Mouse (Mus musculus) megakaryocyte-erythroid progenitor cell, adult 5-6 weeks (primary cell): Measurements from ENCODE around the gene C1qtnf7. TPM values are rescaled to one million over a fixed set of nuclear protein-coding genes. Genes with fewer than 3 reads are reported as not detected.

Experiments used
- ATAC-seq: replicated peaks from 2 replicates; pipeline ENCODE4 v1.8.0; 2016; ENCODE audit warnings: mild to moderate bottlenecking, inconsistent platforms; ENCODE audit not compliant: severe bottlenecking, poor library complexity, low FRiP score, low TSS enrichment
- total RNA-seq, 2 experiments: library from RNA; stranded (forward) in 1 of 2; stranded (reverse) in 1 of 2; fragments of 200-1000, 215-1000 nt in 1 of 2; fragments of >200 nt in 1 of 2; fragmentation: Nextera tagmentation in 1 of 2; gene quantifications; 2 replicates each; pipeline ENCODE4 v1.2.3; 2014 to 2017

Gene C1qtnf7
- total RNA-seq, 2 experiments from 2014 or later = not detected

- ATAC-seq = no peak
Observed at GRCm38 (mm10) chr5:43590311-43590731, 75.0 kb downstream of the C1qtnf7 start.

- ATAC-seq = no peak
Observed at GRCm38 (mm10) chr5:43601601-43602000, 86.3 kb downstream of the C1qtnf7 start.

DNA sequence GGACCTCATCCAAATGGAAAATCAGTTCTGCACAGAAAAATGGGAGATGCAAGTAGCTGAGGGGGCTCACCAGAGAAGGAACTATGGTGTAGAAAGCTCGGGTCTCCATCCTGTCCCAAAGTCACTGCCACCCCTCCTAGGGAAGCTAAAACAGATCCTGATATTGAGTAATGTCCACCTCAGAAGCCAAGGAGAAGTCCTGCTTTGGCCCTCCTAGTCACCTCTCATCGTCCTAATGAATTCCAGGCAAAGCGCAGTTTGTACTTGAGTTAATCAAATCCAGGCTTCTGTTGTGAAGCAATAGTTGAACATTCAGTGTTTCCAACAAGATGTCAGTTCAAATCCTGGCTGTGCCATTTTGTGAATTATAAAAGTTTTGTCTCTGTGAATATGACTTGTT, 87.2 kb downstream of the C1qtnf7 start:
- ATAC-seq = no peak

- no peak for ATAC-seq
Observed at GRCm38 (mm10) chr5:43603559-43603958, 88.2 kb downstream of the C1qtnf7 start.

- ATAC-seq = no peak
Observed at GRCm38 (mm10) chr5:43608073-43608472, 92.7 kb downstream of the C1qtnf7 start.

DNA sequence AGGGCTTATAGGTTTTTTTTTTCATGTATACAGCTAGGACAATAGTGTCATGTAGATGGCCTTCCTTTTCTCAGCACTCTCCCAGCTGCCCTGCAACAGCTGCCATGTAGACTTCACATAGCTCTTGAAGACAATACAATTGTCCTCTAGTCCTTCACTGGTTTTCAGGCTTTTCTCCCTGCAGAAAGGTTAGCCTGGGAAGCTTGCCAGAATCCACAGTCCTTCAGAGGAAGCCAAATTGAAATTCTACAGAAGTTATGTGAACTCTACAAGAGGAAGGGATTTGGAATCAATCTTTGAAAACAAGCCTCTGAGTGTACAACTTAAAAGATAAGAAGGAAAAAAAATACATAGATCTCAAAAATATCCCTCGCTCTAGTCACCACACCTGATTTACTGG, 94.4 kb downstream of the C1qtnf7 start:
- no peak for ATAC-seq

DNA sequence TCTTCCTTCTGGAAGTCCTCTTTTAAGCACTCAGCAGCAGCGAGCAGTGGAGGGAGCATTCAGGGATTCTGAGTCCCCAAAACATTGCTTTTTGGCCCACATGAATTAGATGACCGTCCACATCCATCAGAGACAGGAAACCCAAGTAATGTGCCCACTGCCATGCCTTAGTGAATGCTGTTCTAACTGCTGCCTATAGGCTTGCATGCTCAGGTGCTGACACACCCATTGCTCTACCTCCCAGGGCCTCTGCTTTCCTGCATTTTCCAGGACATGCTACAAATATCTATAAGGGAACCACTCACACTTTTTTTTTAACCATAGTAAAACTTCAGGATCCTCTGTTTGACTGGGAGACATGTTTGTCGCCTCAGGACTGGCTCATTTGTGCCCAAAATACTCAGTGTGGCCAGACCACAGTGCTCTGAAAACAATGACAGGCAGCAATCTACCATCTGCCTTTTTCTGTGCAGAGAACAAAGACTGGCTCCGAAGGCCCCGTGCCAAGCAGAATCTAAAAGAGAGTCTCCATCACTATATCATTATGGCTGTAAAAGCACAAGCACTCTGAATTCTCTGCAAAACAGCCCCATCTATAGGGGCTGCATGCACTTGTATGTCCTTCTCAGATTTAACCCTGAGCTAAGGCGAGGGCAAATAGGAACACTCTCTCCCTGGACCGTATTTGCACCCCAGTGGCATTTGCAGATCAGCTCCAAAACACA, 106.4 kb downstream of the C1qtnf7 start:
- ATAC-seq = no peak

GRCm38 (mm10) chr5:43625407-43625806, 110.1 kb downstream of the C1qtnf7 start:
- no peak for ATAC-seq

GRCm38 (mm10) chr5:43634071-43634601, 118.8 kb downstream of the C1qtnf7 start:
- ATAC-seq = no peak

- 0 out of 2 replicates have a peak, but pooled peaks have one; percentile 34 for ATAC-seq
Observed at GRCm38 (mm10) chr5:43634602-43635081, 119.3 kb downstream of the C1qtnf7 start.

DNA sequence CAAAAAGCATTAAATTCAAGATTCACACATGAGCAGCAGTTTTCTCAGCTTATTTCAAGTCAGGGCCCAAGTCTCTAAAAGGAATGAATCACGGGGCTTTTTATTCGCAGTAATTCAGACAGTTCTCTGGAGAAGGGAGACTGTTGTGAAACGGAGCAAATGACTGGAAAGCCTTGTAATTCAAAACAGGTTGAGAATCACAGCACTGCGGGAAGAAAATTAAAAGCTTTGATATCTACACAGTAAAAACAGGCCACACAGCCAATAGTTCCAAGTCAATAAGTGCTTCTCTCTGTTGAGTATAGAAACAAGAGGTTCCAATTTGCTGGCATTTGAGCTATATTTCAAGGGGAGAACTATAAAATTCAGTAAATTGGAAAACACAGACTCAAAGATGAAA, 129.7 kb downstream of the C1qtnf7 start:
- ATAC-seq = no peak

DNA sequence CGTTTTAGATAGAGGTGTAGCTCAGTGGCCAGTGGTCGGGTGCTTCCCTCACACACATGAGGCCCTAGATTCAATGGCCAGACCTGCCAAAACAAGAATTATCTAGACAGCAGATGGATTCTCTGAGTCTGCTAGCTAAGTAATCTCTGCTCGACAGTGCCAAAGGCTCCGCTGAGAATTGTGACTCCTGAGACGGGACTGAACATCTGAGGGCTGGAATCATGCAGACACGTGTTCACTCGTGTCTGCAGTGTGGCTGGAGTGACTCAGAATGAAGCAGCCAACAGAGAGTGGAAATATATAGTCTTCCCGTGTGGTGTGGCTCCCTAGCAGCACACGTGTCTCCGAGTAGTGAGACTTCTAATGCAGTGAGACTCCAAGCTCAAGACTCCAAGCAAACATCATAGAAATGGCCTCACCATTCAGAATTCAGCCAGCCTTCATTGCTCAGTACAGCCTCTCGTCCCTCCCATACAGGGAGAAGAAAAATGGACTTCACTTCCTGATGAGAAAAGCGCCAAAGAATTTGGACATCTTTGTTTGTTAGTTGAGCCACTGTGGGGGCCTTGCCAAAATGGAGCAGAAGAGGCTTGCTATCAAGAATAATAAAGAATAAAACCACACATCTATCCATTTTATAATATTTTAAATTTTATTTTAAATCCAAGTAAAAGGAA, 131.9 kb downstream of the C1qtnf7 start:
- ATAC-seq = no peak

DNA sequence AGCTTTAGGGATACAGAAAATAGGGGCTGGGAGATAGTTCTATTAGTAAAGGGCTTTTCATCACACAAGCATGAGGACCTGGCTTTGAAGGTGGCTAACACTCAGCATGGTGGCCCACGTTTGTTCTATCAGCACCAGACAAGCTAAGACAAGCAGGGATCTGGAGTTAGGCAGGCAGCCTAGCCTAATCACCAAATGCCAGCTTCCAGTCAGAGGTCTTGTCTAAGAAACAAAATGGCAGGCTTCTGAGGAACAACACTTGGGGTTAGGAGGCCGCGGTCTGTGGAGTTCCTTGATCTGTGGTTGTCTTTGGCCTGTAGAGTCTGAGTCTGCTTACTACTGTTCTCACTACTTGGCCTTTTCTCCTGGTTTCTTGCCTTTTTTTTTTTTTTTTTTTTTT, 146.2 kb downstream of the C1qtnf7 start:
- no peak for ATAC-seq

DNA sequence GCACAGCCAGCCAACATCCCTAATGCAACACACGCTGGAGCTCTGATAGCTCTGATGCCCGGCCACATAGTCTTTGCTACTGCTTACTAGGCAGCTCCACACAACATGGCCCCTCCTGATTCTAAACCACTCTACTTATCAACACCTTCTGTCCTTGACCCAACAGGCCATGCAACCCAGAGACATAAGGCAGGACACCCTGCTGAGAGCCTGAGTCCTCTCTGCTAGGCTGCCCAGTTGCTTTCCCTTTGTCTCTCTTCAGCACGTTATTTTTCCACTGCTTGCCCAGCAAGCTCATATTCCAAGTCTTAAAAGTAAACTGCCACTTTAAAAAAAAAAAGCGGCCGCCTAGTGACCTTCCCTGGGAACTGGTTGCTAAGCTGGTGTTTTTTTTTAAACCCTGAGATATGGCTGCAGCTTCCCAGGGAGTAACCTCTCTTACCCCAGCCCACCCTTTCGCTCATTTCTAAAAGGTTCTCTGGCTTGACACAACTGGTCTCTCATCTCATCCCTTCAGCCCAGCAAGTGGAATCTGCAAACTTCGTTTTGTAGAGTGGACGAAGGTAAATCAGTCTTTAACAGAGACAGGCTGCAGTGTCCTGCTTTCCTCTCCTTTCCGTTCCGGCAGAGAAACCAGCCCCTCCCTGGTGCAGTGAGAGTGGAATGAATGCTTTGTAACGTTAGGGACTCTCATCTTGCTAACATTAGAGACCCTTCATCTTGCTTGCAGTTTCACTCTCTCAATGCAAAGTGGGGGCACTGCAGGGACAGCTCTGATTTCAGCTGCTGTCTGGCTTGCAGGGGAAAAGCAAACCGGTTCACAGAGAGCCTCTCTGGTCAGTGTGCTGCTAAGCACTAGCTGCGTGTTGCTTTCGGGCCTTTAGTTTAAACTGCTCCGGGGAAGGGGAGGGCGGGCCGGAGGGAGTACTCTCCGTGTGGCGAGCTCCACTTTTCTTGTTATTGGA, 146.9 kb downstream of the C1qtnf7 start, which contains the start of gene Cc2d2a:
Cc2d2a (plus strand) TSS at position 350 of the 965 bp plus-strand sequence.
- ATAC-seq = no peak

DNA sequence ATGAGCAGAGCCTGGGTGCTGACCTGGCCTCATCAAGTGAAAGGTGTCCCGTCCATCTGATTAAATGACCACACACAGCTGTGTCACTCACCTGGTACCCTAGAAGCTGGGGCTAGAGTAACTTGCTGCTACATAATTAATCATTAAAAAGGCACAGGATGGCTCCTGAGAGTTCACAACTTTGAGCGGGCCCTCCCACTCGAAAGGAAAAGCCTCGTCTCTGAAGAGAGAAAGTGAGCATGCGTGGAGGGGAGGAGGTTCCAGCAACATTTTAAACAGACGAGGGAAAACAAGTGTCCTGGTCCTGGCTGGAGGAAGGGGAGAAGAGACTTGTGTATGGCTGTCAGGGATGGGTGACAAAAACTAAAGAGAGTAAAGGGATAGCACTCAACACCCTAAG, 148.2 kb downstream of the C1qtnf7 start:
- ATAC-seq = no peak

GRCm38 (mm10) chr5:43665144-43665543, 149.8 kb downstream of the C1qtnf7 start:
- ATAC-seq = no peak
